Mouse (Mus musculus) C2C12 (cell line): ENCODE measurements around the gene Erbin.

Source experiments
- CEBPB ChIP-seq: IDR thresholded peaks from one replicate; pipeline ENCODE4 v1.6.1; 2011; ENCODE audit warnings: low read depth, mild to moderate bottlenecking, control low read depth, moderate library complexity
- CTCF ChIP-seq: IDR thresholded peaks from one replicate; pipeline ENCODE4 v1.5.1; 2011; ENCODE audit not compliant: control insufficient read depth, insufficient read depth, insufficient read length
- FOSL1 ChIP-seq: IDR thresholded peaks from one replicate; pipeline ENCODE4 v1.8.0; 2011; ENCODE audit warnings: mild to moderate bottlenecking, low read length; ENCODE audit not compliant: poor library complexity, insufficient read depth, severe bottlenecking
- MAX ChIP-seq: IDR thresholded peaks from one replicate; pipeline ENCODE4 v1.6.1; 2011; ENCODE audit warnings: mild to moderate bottlenecking, control low read depth
- MYOD1 ChIP-seq: IDR thresholded peaks from one replicate; pipeline ENCODE4 v1.6.1; 2011; ENCODE audit warnings: low read depth; ENCODE audit not compliant: control insufficient read depth, insufficient read length
- MYOG ChIP-seq: IDR thresholded peaks from one replicate; pipeline ENCODE4 v1.6.1; 2011; ENCODE audit not compliant: control insufficient read depth, insufficient read length; ENCODE audit errors: extremely low read depth
- USF1 ChIP-seq: IDR thresholded peaks from one replicate; pipeline ENCODE4 v1.6.1; 2011; ENCODE audit warnings: low read depth, mild to moderate bottlenecking, control low read depth, moderate library complexity

DNA sequence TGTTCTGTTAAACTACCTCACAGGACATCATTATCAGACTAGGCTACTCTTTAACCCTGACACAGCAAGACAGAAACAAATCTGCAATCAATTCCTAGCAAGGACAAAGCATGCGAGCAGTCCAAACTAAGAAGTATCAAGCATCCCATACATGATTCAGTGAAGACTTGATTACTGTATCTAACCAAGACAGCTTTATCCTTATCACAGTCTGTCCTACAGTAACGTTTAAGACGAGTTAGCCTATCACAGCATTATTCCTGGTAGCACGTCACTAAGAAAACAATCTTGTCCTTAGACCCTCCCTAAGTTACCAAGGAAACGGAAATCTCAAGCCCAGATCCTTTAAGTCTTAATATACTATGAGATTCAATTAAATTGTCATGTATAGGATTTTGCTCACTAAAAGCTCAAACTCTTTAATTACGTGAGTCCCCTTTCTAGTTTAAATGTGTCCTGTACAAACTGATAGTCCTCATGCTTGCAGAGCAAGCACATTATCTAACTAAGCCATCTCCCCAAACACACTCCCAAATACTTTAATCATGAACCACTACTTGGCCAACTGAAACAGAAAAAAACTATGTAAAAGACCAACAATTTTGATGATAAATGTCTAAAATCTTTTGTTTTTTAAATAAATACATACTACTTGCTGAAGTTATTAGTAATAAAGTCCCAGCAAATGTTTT is 44.3 kb downstream of the Erbin start:
- TF ChIP-seq MYOG (no peak), CTCF (no peak), MYOD1 (no peak), USF1 (no peak), MAX (no peak), CEBPB (no peak), FOSL1 (no peak)
